Mouse (Mus musculus) right cerebral cortex, adult 18-20 months (tissue): ENCODE data around the gene Ppp3r1.
"Not testable (repeated sequence)": the region's sequence is repeated elsewhere in the genome, so short reads cannot be mapped to it uniquely, and the experiment has no call there.

ENCODE experiments used
- DNase-seq: peaks from one replicate; pipeline ENCODE4 v3.0.0; 2022; ENCODE audit warnings: mixed read lengths

The Ppp3r1 gene

GRCm38 (mm10) chr11:17200936-17201335, 41.9 kb downstream of the Ppp3r1 start:
- no peak for DNase-seq

GRCm38 (mm10) chr11:17202481-17202880, 43.4 kb downstream of the Ppp3r1 start:
- no peak for DNase-seq

GRCm38 (mm10) chr11:17211258-17212140, 52.4 kb downstream of the Ppp3r1 start, which contains the start of gene Pno1:
Gene Pno1, minus strand, starts transcription at chr11:17211568.
- DNase-seq: peak; percentile 96

GRCm38 (mm10) chr11:17212141-17212495, 53.1 kb downstream of the Ppp3r1 start:
- no peak for DNase-seq

- DNase-seq: no peak
These were observed 53.9 kb downstream of the Ppp3r1 start for GRCm38 (mm10) chr11:17212903-17213509.

- DNase-seq: no peak
These were observed 56.4 kb downstream of the Ppp3r1 start for GRCm38 (mm10) chr11:17215475-17215874.

GRCm38 (mm10) chr11:17221126-17221525, 62.1 kb downstream of the Ppp3r1 start:
- DNase-seq: no peak

- no peak for DNase-seq
These were observed 73.7 kb downstream of the Ppp3r1 start for GRCm38 (mm10) chr11:17232792-17233191.

GRCm38 (mm10) chr11:17236449-17237037, 77.5 kb downstream of the Ppp3r1 start:
- no peak for DNase-seq

GRCm38 (mm10) chr11:17238598-17238997, 79.5 kb downstream of the Ppp3r1 start:
- not testable (repeated sequence) for DNase-seq

- DNase-seq: no peak
These were observed 89.7 kb downstream of the Ppp3r1 start for GRCm38 (mm10) chr11:17248715-17249114.
